Mouse (Mus musculus) left cerebral cortex, postnatal 14 days (tissue): ENCODE data around the gene Gps2. TPM values are rescaled to one million over a fixed set of nuclear protein-coding genes. Genes with fewer than 3 reads are reported as not detected.
A peak's percentile ranks its signal among the peaks of the same experiment; 100 is the strongest.

Source experiments
- DNase-seq, 2 experiments: peaks; one replicate each; pipeline ENCODE4 v3.0.0; 2021 to 2022; ENCODE audit warnings: low spot score in 2 of 2, mixed read lengths in 1 of 2
- intact Hi-C: fragments of 180-260 bp; cut with DNase I; formaldehyde crosslinking; loops from one replicate; pipeline ENCODE4 v1.15.1; 2025
- long read RNA-seq, 2 experiments: library from polyadenylated mRNA; stranded (forward); transcript quantifications; one replicate each; pipeline ENCODE4 v2.0.0; 2021
- total RNA-seq, 2 experiments: library from RNA; stranded (reverse); gene quantifications; 2 replicates each; pipeline ENCODE4 v1.2.3; 2021

Gps2 gene
- total RNA-seq = 10 to 100 TPM; 24.9 to 26.0 TPM
- long read RNA-seq, experiment 1, transcript Gps2-203 (11 exons, 1,159 nt) = minor isoform, 14 of 46 reads
- long read RNA-seq, experiment 1, transcript Gps2-201 (10 exons, 1,220 nt) = major isoform, 18 of 46 reads
- long read RNA-seq, experiment 1, partial matches to known transcripts = 6 of 46 reads
- long read RNA-seq, experiment 1, other reads (novel, unspliced or antisense) = 8 of 46 reads
- long read RNA-seq, experiment 2, transcript Gps2-203 (11 exons, 1,159 nt) = minor isoform, 6 of 39 reads
- long read RNA-seq, experiment 2, transcript Gps2-201 (10 exons, 1,220 nt) = major isoform, 16 of 39 reads
- long read RNA-seq, experiment 2, partial matches to known transcripts = 8 of 39 reads
- long read RNA-seq, experiment 2, other reads (novel, unspliced or antisense) = 8 of 39 reads

DNA sequence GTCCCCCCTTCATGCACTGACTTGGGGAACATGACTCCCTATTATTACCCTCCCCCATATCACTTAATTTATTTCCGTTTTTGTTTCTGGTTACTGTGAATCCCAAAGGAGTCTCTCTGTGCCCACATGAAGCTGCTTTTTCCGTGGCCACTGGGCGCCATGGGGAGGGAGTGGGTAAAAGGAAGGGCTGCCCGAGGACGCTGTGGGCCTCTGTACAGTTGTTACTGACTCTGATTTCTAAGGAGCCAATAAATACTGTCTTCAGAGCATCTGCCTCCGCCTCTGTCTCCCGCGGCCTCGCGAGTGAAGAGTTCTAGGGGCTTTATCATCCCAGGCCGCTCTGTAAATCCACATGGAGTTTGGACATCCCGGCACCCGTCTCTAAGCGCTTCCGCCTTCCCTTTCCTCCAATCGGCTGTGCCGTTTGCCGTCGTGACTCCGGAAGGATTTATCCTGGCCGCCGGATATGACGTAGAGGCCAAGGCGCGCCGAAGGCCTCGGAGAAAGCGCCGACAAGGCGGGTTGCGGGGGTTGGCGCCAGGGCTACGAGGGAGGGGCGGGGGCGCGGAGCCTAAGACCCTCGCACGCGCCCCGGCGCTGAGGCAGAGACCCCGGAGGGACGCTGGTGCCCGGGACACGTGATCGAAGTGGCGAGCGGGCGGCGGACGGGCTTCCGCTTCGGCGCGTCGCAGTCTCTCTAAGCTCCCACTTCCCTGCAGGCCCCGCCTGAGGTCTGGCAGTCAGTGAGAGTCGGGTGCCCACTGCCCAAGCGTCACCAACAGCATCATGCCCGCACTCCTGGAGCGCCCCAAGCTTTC, at the start of gene Gps2:
Gene Gps2 (plus strand): TSS at position 335 of the 818 bp plus-strand sequence.
- intact Hi-C loops = loop anchor here (5.0 kb wide), 1 partner anchor 241 kb away; the partner anchor contains the start of gene Eif4a1
- DNase-seq = peak; percentile 92 to 95

DNA sequence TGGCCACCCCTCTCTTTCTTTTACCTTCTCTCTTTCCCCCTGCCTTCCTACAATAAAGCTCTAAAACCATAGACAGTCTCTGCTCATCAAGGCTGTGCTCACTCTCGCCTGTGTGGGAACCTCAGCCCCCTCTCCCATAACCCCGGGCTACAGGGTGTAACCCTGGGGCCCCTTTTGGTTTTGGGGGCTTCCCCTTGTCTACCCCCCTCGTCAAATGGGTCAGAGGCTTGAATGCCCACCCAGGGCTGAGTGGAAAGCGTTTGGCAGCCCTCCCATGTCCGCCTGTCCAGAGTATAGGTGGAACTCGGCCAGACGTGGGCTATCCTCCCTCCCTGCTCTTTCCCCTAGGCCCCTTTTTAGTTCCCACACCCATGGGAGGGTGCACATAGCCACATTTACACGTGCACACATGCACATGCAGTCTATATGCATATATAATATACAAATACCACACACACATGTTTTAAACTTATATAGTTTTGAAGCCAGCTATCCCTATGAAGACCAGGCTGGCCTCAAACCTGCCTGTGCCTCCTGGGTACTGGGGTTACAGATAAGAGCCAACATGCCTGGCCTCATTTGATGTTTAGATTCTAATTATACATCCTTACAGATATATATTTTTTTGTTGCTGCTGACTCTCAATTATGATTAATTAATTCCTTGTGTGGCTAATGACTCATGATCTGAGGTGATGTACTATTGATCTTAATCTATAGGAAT, 49.4 kb upstream of the Gps2 start:
- intact Hi-C loops = no loop called here
- DNase-seq = no peak

DNA sequence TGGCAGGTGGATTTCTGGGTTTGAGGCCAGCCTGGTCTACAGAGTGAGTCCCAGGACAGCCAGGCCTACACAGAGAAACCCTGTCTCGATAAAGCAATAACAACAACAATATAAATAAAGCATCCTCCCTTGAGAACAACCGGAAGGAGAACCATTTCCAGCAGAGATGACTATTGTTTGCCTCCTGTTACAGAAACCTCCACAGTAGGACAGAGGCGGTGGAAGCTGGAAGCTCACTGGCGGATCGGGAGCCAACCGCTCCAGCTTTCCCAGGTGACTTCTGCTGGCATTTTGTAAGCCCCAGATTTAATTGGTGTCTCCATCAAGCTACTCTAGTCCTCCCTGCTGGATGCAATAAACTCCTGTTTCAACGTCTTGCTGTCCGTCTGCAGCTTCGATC, 48.1 kb upstream of the Gps2 start:
- no peak for DNase-seq
- intact Hi-C loops = no loop called here

DNA sequence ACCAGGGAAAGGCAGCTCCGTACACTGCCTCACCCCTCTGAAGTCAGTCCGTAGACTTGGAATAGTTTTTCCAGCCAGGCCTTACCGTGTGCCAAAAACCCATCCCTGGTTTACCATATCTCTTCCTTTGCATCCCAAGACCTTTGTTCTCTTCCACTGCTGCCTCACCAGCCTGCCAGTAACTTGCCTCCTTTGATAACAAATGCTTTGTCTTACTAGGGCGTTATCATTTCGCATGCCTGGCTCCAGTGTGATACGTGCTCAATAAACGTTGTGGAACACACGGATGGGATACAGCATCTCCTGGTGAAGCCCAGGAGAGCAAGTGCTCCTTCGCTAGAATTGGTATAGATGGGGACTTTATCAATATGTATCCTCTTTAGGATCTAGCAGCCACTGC, 46.4 kb upstream of the Gps2 start:
- intact Hi-C loops = no loop called here
- no peak for DNase-seq

DNA sequence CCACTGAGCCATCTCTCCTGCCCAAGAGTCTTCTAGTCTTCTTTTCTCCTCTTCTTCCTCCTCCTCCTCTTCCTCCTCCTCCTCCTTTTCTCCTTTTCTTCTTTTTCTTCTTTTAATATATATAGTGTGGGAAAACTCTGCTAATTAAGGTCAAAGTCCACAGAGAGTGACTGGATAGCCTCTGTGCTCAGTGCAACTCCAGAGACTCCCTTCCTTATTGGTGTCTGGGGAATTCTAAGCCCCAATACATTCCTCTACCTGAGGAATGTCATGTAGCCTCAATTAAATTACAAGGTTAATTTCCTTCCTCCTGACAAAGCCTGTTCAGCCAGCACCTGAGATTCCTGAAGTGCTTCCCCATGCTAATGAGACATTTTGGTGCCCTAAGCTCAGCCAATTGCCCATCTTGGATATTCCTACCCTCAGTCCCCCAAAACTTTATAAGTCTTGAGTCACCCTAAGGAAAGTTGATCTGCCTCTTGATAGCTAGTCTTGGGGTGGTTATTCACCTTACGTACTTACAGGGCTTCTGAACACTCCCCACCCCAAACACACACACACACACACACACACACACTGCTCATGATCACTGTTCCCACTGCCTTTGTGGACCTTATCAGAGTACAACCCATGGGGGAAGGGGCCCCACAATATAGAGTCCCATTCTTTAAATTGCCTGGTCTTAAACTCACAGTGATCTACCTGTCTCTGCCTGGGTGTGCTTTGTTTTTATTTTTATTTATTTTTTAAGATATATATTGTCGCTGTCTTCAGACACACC, 43.2 kb upstream of the Gps2 start:
- intact Hi-C loops = loop anchor here (10.0 kb wide), 1 partner anchor 186 kb away; the partner anchor contains the start of genes Senp3 and Tnfsf13
- no peak for DNase-seq

DNA sequence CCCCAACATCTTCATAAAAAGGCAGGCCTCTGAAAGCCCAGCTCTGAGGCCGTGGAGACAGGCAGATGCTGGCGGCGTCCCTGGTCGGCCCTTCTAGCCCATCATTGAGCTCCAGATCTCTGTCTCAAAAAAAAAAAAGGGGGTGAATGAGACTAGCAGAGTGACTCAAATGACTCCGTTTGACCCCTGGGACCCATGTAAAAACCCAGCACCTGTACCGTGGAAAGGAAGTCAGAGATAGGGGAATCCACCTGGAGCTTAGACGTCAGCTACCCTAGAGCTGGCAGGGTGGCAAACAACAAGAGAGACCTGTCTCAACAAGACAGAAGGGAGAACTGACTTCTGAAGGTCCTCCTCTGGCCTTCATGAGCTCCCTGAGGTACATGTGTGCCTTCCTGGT, 41.9 kb upstream of the Gps2 start:
- intact Hi-C loops = loop anchor here (10.0 kb wide), 1 partner anchor 187 kb away; the partner anchor contains the start of genes Senp3 and Tnfsf13
- no peak for DNase-seq

DNA sequence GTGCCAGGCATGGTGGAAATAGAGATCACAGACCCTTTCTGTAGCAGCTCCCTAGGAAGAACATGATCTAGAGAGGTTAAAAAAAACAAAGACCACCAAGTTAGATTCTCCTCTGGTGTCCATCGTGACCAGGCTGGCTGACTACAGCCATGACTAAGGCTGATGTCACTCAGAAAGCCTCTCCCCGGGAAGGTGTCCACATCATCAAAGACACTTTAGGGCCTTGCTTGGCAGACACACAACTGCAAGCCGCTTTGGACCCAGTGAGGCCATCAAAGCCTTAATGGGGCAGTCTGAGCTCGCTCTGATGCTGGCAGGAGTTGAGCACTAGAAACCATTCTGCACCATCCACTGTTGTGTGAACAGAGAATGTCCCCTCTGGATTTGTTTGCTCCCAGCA, 41.2 kb upstream of the Gps2 start:
- intact Hi-C loops = loop anchor here (10.0 kb wide), 1 partner anchor 188 kb away; the partner anchor contains the start of genes Senp3 and Tnfsf13
- DNase-seq = no peak

DNA sequence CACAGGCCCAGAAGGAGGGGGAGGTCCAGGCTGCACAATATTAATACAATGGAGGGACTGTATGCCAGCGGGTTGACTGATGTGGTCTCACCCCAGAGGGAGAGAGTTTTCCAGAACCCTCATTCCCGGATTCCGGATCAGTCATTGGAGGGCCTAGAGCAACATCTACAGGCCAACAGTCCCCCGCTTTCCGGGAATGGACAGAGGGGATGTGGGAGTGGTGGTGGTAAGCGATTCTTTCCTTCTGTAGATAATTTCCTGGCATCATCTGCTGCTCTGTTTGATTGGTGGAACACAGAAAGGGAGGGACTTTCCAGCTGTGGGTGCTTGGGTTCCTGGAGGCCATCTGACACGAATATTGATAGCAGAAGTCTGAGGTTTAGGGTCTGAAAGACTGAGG, 37.5 kb upstream of the Gps2 start:
- intact Hi-C loops = loop anchor here (5.0 to 10.0 kb wide), 2 partner anchors 74 to 191 kb away; partner anchors contain the start of genes Fgf11, Senp3 and Tnfsf13
- DNase-seq = peak in 1 of 2 experiments; percentile 32

DNA sequence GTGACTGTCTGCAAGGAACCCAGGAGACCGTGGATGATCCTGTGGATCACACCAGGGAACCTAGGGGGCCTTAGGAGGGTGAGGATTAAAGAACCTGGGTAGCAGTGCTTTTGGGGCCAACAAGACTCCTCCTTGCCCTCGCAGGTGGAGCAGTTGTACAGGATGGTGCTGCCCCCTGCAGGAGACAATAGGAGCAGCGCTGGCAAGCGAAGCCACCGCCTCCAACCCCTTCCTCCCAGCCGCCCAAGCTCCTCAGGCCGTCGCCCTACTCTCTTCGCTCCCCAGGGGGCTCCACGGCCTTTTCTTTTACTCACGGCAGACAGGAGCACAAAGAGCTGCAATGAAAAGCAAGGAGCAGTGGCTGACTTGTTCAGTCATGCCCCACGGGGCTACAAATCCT, 36.8 kb upstream of the Gps2 start:
- intact Hi-C loops = loop anchor here (5.0 to 10.0 kb wide), 2 partner anchors 75 to 192 kb away; partner anchors contain the start of genes Fgf11, Senp3 and Tnfsf13
- peak; percentile 75 to 84 for DNase-seq

DNA sequence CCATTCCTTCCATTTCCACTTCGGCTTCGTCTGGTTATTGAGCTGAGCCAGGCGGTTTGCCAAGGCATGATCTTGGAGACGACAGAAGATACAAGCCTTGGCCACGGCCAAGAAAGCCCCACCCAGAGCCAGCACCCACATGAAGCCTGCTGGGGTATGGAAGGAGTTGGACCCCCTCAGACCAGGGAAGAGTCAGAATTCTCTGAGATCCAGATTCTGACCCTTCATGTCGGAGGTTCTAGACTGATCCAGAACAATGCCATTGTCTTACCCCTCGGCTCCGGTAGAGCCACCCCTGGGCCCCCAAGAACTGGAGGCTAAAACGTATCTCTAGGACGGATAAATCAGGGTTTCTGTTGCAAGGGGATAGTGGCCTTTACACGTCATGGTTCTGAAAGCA, 35.8 kb upstream of the Gps2 start, which contains the start of gene Tmem95:
Gene Tmem95 (minus strand): TSS at position 141 of the 400 bp plus-strand sequence.
- intact Hi-C loops = loop anchor here (5.0 to 10.0 kb wide), 2 partner anchors 76 to 193 kb away; partner anchors contain the start of genes Fgf11, Senp3 and Tnfsf13
- no peak for DNase-seq

DNA sequence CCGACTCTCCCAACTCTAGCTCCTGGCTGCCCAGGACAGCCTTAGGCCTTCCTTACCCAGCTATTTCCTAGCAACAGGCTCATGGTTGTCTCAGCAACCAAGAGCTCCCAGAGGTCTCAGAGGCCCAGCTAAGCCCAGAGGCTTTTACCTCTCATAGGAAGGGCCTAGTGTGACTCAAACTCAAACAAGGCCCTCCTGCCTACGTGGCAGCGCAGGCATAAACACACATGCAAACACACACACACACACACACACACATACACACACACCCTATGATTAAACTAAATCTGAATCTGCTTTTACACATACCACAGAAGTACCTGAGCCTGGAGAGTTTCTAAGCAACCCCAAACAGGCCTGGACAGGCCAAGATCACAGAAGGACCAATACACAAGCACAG, 35.3 kb upstream of the Gps2 start:
- DNase-seq = no peak
- intact Hi-C loops = loop anchor here (5.0 to 10.0 kb wide), 2 partner anchors 76 to 194 kb away; partner anchors contain the start of genes Fgf11, Senp3 and Tnfsf13

DNA sequence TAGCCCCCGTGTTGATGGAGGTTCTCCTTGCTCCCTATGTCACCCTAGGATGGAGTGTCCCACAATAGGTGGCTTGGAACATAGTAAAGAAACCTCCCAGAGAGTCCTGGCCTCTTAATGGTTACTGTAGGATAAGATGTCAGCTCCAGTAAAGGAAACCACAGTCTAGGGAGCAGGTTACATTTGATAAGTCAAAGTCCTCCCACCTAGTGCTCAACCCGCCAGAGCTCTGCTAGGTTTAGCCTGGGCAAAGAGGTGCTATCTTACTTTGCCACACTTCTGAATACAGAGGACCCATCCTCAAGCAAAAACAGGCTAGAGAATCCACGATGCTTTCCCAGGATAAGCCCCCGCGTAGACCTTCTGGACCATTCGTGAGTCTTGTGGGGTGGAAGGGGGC, 34.7 kb upstream of the Gps2 start:
- intact Hi-C loops = loop anchor here (5.0 to 10.0 kb wide), 2 partner anchors 77 to 194 kb away; partner anchors contain the start of genes Fgf11, Senp3 and Tnfsf13
- DNase-seq = no peak

DNA sequence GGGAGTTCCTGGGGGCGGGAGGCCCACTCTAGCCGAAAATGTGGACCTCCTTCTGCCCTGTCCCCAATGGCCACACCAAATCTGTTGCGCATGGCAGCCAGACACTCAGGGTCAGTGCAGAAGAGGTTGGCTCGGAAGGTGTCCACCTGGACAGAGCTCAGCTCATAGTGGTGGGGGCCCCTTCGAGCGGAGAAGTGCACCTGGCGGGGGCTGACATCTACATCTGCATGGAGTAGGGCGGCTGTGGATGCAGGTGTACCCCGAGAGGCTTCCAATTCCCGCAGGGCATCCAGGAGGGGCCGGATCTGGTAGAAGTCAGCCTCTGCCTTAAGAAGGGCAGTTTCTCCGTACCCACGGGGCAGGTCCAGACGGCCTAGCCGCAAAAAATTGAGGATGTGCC, 34.0 kb upstream of the Gps2 start:
- intact Hi-C loops = loop anchor here (5.0 to 10.0 kb wide), 2 partner anchors 77 to 195 kb away; partner anchors contain the start of genes Fgf11, Senp3 and Tnfsf13
- no peak for DNase-seq

DNA sequence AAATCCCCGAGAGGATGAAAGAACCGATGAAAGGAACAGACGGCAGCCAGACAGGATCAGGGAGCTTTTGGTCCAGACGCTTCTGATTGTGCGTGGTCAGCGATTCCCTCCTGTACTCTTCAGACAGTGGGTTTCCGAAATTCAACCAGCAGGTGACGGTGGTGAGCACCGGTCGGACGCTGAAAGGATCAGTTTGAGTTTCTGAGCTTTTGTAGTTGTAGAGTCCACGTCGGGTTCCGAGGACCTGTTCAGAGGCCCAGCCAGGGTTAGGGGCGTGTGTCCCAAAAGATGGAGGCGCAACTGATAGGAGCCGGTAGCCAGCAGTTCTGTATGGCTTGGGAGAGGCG, 33.2 kb upstream of the Gps2 start:
- intact Hi-C loops = no loop called here
- peak; percentile 48 to 55 for DNase-seq

DNA sequence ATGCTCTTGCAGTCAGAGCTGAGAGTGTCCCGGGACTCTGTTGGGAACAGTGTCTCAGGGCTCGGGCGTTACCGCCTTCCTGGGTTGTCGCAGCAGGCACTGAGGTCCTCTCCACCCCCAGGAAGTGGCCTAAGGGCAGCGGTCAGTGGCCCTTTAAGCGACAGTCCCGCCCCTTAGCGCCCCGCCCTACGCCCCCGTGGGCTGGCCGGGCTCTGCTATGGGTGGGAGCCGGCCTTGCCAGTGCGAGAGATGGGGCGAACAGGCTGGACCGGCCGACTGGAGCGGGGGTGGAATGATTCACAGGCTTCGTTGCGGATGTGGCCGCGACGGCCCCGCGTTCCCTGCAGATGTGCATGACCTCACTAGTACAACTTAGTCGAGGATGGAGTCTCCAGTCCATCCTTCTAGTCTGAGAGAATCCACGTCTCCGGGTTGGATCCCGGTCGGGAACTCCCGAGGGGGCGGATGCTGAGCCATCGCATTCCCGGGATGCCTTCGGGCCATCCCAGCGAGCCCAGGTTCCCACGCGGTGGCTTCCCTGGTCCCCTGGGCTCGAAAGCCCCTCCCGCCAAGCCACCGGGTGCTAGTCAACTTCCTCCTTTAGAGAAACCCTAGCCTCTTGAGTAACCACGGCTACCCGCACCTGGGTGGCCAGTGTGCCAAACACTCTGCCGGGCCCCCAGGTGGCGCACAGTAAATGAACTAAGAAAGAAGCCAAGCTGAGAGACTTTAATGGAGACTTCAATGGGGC, 32.7 kb upstream of the Gps2 start, which contains the start of gene Kctd11:
Gene Kctd11 (minus strand): TSS at position 554 of the 751 bp plus-strand sequence.
- intact Hi-C loops = no loop called here
- DNase-seq = peak in 1 of 2 experiments; percentile 62

DNA sequence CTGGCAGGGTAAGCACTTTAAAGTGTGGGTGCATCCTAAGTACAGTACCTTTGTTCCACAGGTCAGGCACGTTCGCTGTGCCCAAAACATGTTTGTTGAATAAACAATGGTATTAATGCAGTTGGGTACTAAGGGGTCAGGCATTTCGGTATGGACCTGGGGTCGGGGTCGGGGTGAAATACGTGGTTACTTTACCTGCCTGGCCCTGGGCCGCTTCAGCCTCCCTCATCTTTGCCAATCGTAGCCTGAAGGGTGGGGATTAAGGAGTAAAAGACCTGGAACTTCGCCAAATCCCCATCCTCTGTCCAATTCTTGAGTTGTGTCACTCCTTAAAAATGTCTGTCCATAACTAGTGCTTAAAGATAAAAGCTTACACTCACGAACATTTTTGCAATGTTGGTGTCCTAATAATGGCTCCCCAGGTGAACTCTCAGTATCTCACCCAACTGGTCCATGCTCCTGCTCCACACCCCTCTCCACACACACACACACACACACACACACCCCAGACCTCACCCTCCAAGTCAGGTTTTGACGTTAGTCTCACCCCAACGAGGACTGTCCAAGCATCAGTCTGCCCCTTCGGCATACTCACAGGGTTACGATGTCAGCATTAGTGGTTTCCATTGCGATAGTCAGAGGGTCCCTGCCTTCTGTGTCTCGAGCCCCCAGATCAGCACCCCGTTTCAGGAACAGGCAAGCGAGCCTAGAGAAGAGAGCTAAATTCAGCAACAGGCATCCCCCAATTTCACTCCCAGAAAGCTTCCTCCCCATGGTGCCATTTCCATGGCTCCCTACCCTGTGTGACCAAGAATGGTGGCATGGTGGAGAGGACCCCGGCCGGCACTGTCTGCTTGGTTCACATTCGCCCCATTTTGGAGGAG, 31.7 kb upstream of the Gps2 start:
- intact Hi-C loops = no loop called here

DNA sequence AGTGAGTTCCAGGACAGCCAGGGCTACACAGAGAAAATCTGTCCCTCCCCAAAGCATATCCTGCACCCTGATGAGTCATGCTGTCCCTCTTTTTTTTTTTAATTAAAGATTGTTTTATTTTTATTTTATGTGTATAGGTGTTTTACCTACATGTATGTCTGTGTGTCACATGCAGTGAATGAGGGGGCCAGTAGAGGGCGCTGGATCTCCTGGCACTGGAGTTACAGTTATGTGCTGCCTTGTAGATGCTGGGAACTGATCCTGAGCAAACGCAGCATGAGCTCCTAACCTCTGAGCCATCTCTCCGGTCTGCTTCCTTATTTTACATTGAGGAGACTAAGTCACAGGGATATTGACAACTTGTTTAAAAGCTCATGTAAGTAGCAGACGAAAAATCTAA, 30.6 kb upstream of the Gps2 start:
- DNase-seq = no peak
- intact Hi-C loops = no loop called here

More for the DNA sequence above, 31.7 kb upstream of the Gps2 start:
- no peak for DNase-seq
